8 mouse cellular contexts compared by ENCODE assay signal in genomic region chrX:160996051-160996450, GRCm38 (mm10). TPM values are rescaled to one million over a fixed set of nuclear protein-coding genes. Genes with fewer than 3 reads are reported as not detected.
DNase-seq lines count a peak whose midpoint lies in the region; ATAC-seq and TF ChIP-seq lines count a peak whose summit lies in the region.

No protein-coding gene starts in this region.

- H3K9me3 ChIP-seq in liver, postnatal 0 days (ENCODE audit: low read length) = no peaks in the 10 kb centered on the region
- H3K9me3 ChIP-seq in liver, embryonic 12.5 days (replicated peaks) = no peaks in the 10 kb centered on the region
- H3K9me3 ChIP-seq in hindbrain, embryonic 14.5 days (ENCODE audit: control insufficient read depth, low read length) = no peaks in the 10 kb centered on the region
- no peaks in the 10 kb centered on the region for H3K9me3 ChIP-seq in neural tube, embryonic 15.5 days (replicated peaks)

- TF ChIP-seq EP300 in liver, postnatal 0 days (IDR thresholded peaks at IDR 0.05; ENCODE audit: low read depth) = no peak

- no peak overlapping the region for H3K9ac ChIP-seq in liver, postnatal 0 days (replicated peaks)
- no peak overlapping the region for H3K9ac ChIP-seq in liver, embryonic 12.5 days
- H3K9ac ChIP-seq in hindbrain, embryonic 14.5 days = peak overlapping the region; percentile 60
- H3K9ac ChIP-seq in neural tube, embryonic 15.5 days (replicated peaks) = no peak overlapping the region

- H3K4me2 ChIP-seq in liver, postnatal 0 days (ENCODE audit: low read depth, low read length) = peak overlapping the region; percentile 89; the same call in 1 of the 2 replicates
- no peak overlapping the region; the same call in 1 of the 2 replicates for H3K4me2 ChIP-seq in liver, embryonic 12.5 days
- peak overlapping the region; percentile 49 for H3K4me2 ChIP-seq in hindbrain, embryonic 14.5 days (replicated peaks)
- H3K4me2 ChIP-seq in neural tube, embryonic 15.5 days = peak overlapping the region; percentile 51

- DNase-seq in adrenal gland, adult (ENCODE audit: inconsistent age in 2 of 2, low spot score in 1 of 2) = peak; percentile 37 to 73
- DNase-seq in adrenal gland, postnatal 4 days (ENCODE audit: low spot score in 2 of 2) = no peak
- DNase-seq in liver, postnatal 0 days = no peak
- peak; percentile 37 for DNase-seq in hindbrain, embryonic 14.5 days (ENCODE audit: low spot score)
- DNase-seq in cerebellum, adult 11 months = no peak
- DNase-seq in thymus, postnatal 36 days = no peak

- WGBS in liver, postnatal 0 days (ENCODE audit: insufficient replicate concordance) = 35% methylated on average over 5 of the region's 5 CpGs
- WGBS in liver, embryonic 12.5 days (ENCODE audit: insufficient replicate concordance) = 13% methylated on average over 5 of the region's 5 CpGs
- WGBS in hindbrain, embryonic 14.5 days = 22% methylated on average over 5 of the region's 5 CpGs
- WGBS in neural tube, embryonic 15.5 days = 21% methylated on average over 5 of the region's 5 CpGs

- ATAC-seq in liver, postnatal 0 days = no peak
- no peak for ATAC-seq in liver, embryonic 12.5 days
- no peak for ATAC-seq in hindbrain, embryonic 14.5 days (ENCODE audit: low FRiP score)
- no peak for ATAC-seq in neural tube, embryonic 15.5 days (ENCODE audit: low FRiP score)

- no peak overlapping the region for H3K27ac ChIP-seq in liver, postnatal 0 days (ENCODE audit: low read depth)
- no peak overlapping the region for H3K27ac ChIP-seq in liver, embryonic 12.5 days
- H3K27ac ChIP-seq in hindbrain, embryonic 14.5 days = peak overlapping the region; percentile 91
- peak overlapping the region; percentile 91 for H3K27ac ChIP-seq in neural tube, embryonic 15.5 days (replicated peaks)

- H3K4me1 ChIP-seq in liver, postnatal 0 days (ENCODE audit: insufficient read depth) = no peaks in the 10 kb centered on the region
- H3K4me1 ChIP-seq in liver, embryonic 12.5 days = no peaks in the 10 kb centered on the region
- peaks cover 11% of the 10 kb centered on the region; the same call in 1 of the 2 replicates for H3K4me1 ChIP-seq in hindbrain, embryonic 14.5 days (replicated peaks; ENCODE audit: control insufficient read depth, insufficient read depth, low read length)
- no peaks in the 10 kb centered on the region for H3K4me1 ChIP-seq in neural tube, embryonic 15.5 days

- no peaks in the 10 kb centered on the region for H3K36me3 ChIP-seq in liver, postnatal 0 days (replicated peaks; ENCODE audit: insufficient read depth, low read length)
- no peaks in the 10 kb centered on the region for H3K36me3 ChIP-seq in liver, embryonic 12.5 days
- H3K36me3 ChIP-seq in hindbrain, embryonic 14.5 days (replicated peaks; ENCODE audit: control insufficient read depth, insufficient read depth) = no peaks in the 10 kb centered on the region
- H3K36me3 ChIP-seq in neural tube, embryonic 15.5 days = no peaks in the 10 kb centered on the region

- 0 out of 2 replicates have a peak, but pooled peaks cover 3% of the 10 kb centered on the region for H3K27me3 ChIP-seq in liver, postnatal 0 days (ENCODE audit: insufficient read depth, low read length)
- peaks cover 29% of the 10 kb centered on the region for H3K27me3 ChIP-seq in liver, embryonic 12.5 days (replicated peaks)
- H3K27me3 ChIP-seq in hindbrain, embryonic 14.5 days (ENCODE audit: control insufficient read depth, insufficient read depth, low read length) = peaks cover 20% of the 10 kb centered on the region; the same call in 1 of the 2 replicates
- H3K27me3 ChIP-seq in neural tube, embryonic 15.5 days (replicated peaks) = 0 out of 2 replicates have a peak, but pooled peaks cover 2% of the 10 kb centered on the region

- TF ChIP-seq CTCF in liver, postnatal 0 days (IDR thresholded peaks at IDR 0.05; ENCODE audit: low read depth) = no peak

- no peak overlapping the region for H3K4me3 ChIP-seq in liver, postnatal 0 days (ENCODE audit: low read depth, low read length)
- no peak overlapping the region for H3K4me3 ChIP-seq in liver, embryonic 12.5 days
- peak overlapping the region; percentile 63 for H3K4me3 ChIP-seq in hindbrain, embryonic 14.5 days (replicated peaks; ENCODE audit: low read length)
- H3K4me3 ChIP-seq in neural tube, embryonic 15.5 days (replicated peaks) = no peak overlapping the region; the same call in 1 of the 2 replicates

RNA-seq across cellular contexts. Expression of gene Cdkl5, which starts 1.5 kb away (rescaled TPM):
- total RNA-seq in adrenal gland, postnatal 4 days (2021) = 10 to 100 TPM; 12.2 to 15.2 TPM
- polyA plus RNA-seq in liver, postnatal 0 days (2015; fragmentation: Nextera tagmentation; extraction: Ambion mirVana) = 0.30 and 0.34 TPM in 2 replicates
- 0.45 and 0.48 TPM in 2 replicates for polyA plus RNA-seq in liver, embryonic 12.5 days (2016; fragmentation: Nextera tagmentation; extraction: Ambion mirVana)
- polyA plus RNA-seq in hindbrain, embryonic 14.5 days (2014; fragmentation: Nextera tagmentation; extraction: Ambion mirVana) = 5.7 and 6.1 TPM in 2 replicates
- polyA plus RNA-seq in neural tube, embryonic 15.5 days (2015; fragmentation: Nextera tagmentation; extraction: Ambion mirVana) = 5.2 and 5.3 TPM in 2 replicates

Comparison
In these comparisons a context has a peak if more than half of its experiments do, and no peak if none do; other contexts are left out.
1. DNase-seq: peak in adrenal gland, adult (2 of 2) and hindbrain, embryonic 14.5 days (single experiment); none in adrenal gland, postnatal 4 days (0 of 2), liver, postnatal 0 days (single experiment), cerebellum, adult 11 months (single experiment) and thymus, postnatal 36 days (0 of 2).
2. H3K27ac ChIP-seq: peak in hindbrain, embryonic 14.5 days (single experiment) and neural tube, embryonic 15.5 days (single experiment); none in liver, postnatal 0 days (single experiment) and liver, embryonic 12.5 days (single experiment).